In genomic region chr3:90490696-90491256, GRCm38 (mm10) we compare ENCODE assay signal across 7 mouse cellular contexts. TPM values are rescaled to one million over a fixed set of nuclear protein-coding genes. Genes with fewer than 3 reads are reported as not detected.
DNase-seq lines count a peak whose midpoint lies in the region; ATAC-seq lines count a peak whose summit lies in the region.

Gene Snapin, minus strand, starts transcription at chr3:90491033.

- intact Hi-C loops in gastrocnemius, postnatal 36 days (cut with DNase I) = loop anchor here (1.0 kb wide), 1 partner anchor 18 kb away; no protein-coding TSS in a partner anchor
- intact Hi-C loops in left cerebral cortex, postnatal 25 days (cut with DNase I) = loop anchor here (1.0 to 2.0 kb wide), 4 partner anchors 19 to 218 kb away; partner anchors contain the start of gene Chtop

- H3K4me3 ChIP-seq in intestine, embryonic 15.5 days (replicated peaks) = peak within 1 kb of the TSS; percentile 84
- peak within 1 kb of the TSS; percentile 83 for H3K4me3 ChIP-seq in midbrain, embryonic 10.5 days

- H3K27ac ChIP-seq in intestine, embryonic 15.5 days = peak within 1 kb of the TSS; percentile 77
- H3K27ac ChIP-seq in midbrain, embryonic 10.5 days (replicated peaks) = peak within 1 kb of the TSS; percentile 89

- H3K27me3 ChIP-seq in intestine, embryonic 15.5 days (replicated peaks) = no peaks in the 10 kb centered on the region
- no peaks in the 10 kb centered on the region for H3K27me3 ChIP-seq in midbrain, embryonic 10.5 days (ENCODE audit: low read depth, poor library complexity, severe bottlenecking)

- peak; percentile 93 to 94 for DNase-seq in adrenal gland, adult 18-20 months (ENCODE audit: low spot score in 2 of 2)
- DNase-seq in embryo, embryonic 11 days = peak; percentile 97
- peak; percentile 94 for DNase-seq in gastrocnemius, postnatal 36 days
- peak; percentile 95 to 96 for DNase-seq in left cerebral cortex, postnatal 25 days (ENCODE audit: low spot score in 2 of 2)
- peak; percentile 96 for DNase-seq in midbrain, embryonic 10.5 days (ENCODE audit: low spot score)
- peak; percentile 95 for DNase-seq in right cerebral cortex, postnatal 4 days

- WGBS in intestine, embryonic 15.5 days = 0% methylated on average over 37 of the region's 37 CpGs
- WGBS in midbrain, embryonic 10.5 days = 0% methylated on average over 37 of the region's 37 CpGs

- H3K36me3 ChIP-seq in intestine, embryonic 15.5 days = peaks cover 22% of the 10 kb centered on the region
- H3K36me3 ChIP-seq in midbrain, embryonic 10.5 days = peaks cover 53% of the 10 kb centered on the region

- no peaks in the 10 kb centered on the region for H3K9me3 ChIP-seq in intestine, embryonic 15.5 days
- H3K9me3 ChIP-seq in midbrain, embryonic 10.5 days (replicated peaks) = no peaks in the 10 kb centered on the region

- ATAC-seq in intestine, embryonic 15.5 days = peak; percentile 99

- peak within 1 kb of the TSS; percentile 81 for H3K9ac ChIP-seq in intestine, embryonic 15.5 days

- peak within 1 kb of the TSS; percentile 68 for H3K4me2 ChIP-seq in intestine, embryonic 15.5 days (replicated peaks)

- peaks cover 11% of the 10 kb centered on the region for H3K4me1 ChIP-seq in intestine, embryonic 15.5 days (replicated peaks)
- H3K4me1 ChIP-seq in midbrain, embryonic 10.5 days = peaks cover 13% of the 10 kb centered on the region

RNA-seq across cellular contexts. Expression of gene Snapin, which starts in this region (rescaled TPM):
- total RNA-seq in adrenal gland, adult 18-20 months (2021) = 10 to 100 TPM; 57.3 to 59.8 TPM
- total RNA-seq in gastrocnemius, postnatal 36 days (2021) = 10 to 100 TPM; 58.8 to 68.7 TPM
- polyA plus RNA-seq in intestine, embryonic 15.5 days (2015; fragmentation: Nextera tagmentation; extraction: Ambion mirVana) = 69.8 and 74.0 TPM in 2 replicates
- total RNA-seq in left cerebral cortex, postnatal 25 days (2021) = 10 to 100 TPM; 46.6 to 52.8 TPM
- polyA plus RNA-seq in midbrain, embryonic 10.5 days (2016; fragmentation: Nextera tagmentation; extraction: Ambion mirVana) = 65.5 and 75.1 TPM in 2 replicates

Comparison
In these comparisons a context has a peak if more than half of its experiments do, and no peak if none do; other contexts are left out.
1. Peak in every context shown above with its lines: DNase-seq, ATAC-seq, H3K4me3 ChIP-seq and H3K27ac ChIP-seq.